Mouse (Mus musculus) kidney, postnatal 4 days (tissue): ENCODE measurements around the gene Cpne4.

ENCODE experiments used
- DNase-seq, 2 experiments: peaks; one replicate each; pipeline ENCODE4 v3.0.0; 2021; ENCODE audit warnings: mixed read lengths in 2 of 2

Cpne4 gene

DNA sequence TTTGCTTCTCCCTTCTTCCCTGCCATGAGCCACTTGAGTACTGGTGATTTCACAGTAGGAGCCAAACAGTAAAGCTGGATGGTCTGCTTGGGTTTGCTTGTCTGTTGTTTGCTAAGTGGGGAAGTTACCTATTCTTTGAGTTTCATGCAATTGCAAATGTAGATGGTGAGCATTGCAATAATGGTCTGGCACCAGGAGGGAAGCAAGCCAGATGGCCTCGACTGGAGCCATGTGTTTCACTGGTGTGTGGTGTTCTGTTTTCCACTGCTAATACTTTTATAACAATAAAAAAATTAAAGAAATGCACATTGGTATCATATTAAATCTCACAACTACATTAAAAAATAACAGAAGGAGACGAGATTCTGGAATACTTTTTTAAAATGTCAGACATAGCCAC is 502.6 kb downstream of the Cpne4 start:
- no peak for DNase-seq

DNA sequence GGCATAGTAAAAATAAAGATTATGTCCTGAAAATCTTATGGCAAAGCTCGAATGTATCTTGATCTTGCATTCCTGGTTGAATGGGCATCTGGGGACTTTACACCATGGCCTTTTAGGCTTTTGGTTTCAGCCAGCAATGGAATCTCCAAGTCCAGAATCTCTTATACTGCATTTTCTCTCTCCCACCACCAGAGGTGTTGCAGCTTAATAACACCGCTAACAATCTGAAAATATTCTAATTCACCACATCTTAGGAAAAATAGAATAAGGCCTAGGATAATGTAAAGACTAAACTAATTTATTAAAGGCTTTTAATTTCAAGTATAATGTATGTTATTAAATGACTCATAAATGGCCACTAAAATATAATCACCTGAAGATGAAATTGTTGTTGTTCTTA is 503.2 kb downstream of the Cpne4 start:
- no peak for DNase-seq

DNA sequence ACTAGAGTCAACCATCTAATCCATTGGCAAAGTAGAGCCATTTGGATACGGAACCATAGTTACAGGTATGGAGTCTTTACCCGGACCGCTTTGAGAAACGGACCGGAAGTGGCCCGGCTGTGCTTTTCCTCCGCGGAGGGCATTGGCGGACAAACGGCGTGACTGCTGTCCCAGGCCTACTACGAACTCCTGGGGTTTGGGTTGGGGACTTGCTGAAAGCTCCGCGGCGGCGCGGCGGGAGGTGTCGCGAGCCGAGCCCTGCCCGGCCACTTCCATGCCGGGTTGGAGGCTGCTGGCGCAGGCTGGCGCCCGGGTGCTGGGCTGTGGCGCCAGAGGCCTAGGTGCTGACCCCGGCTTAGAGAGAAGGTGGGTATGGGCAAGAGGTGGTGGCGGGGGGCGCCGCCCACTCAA is 506.1 kb downstream of the Cpne4 start, which contains the start of gene Mrpl3:
Mrpl3 (plus strand) TSS at position 93 of the 411 bp plus-strand sequence.
- peak; percentile 91 for DNase-seq

DNA sequence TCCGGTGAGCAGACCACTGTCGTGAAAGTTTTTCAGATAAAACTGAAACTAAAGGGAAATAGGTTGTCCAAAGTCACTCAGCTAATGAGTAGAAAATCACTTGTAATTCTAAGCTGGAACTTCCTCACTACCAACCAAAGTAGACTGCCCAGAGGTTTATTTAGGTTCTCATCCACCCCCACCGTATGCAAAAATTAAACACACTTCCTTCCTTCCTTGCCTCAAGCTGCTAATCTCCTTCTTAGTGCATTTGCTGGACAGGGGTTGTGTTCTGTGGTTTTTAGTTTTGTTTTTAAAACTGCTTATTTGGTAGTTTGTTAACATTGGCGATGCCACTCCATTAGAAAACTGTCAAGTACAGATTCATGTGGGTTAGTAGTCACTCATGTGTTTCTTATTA is 506.7 kb downstream of the Cpne4 start:
- no peak for DNase-seq

DNA sequence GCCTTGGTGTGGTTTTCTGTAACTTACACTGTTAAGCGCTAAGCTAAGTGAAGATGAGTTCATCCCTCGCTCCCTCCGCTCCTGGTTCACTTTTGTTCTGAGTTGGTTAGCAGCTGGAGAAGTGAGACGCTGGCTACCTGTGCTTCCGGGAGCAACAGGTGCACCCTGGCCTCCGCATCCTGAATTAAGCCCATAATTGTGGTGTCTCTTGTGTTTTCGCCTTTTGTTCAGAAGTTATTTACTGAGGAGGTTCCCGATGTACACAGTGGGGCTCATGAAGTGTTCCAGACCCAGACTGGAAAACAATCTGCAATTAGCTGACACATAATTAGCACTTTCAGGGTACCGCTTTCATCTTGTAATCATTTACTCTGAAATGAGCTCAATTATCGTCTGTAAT is 522.0 kb downstream of the Cpne4 start:
- DNase-seq = no peak

DNA sequence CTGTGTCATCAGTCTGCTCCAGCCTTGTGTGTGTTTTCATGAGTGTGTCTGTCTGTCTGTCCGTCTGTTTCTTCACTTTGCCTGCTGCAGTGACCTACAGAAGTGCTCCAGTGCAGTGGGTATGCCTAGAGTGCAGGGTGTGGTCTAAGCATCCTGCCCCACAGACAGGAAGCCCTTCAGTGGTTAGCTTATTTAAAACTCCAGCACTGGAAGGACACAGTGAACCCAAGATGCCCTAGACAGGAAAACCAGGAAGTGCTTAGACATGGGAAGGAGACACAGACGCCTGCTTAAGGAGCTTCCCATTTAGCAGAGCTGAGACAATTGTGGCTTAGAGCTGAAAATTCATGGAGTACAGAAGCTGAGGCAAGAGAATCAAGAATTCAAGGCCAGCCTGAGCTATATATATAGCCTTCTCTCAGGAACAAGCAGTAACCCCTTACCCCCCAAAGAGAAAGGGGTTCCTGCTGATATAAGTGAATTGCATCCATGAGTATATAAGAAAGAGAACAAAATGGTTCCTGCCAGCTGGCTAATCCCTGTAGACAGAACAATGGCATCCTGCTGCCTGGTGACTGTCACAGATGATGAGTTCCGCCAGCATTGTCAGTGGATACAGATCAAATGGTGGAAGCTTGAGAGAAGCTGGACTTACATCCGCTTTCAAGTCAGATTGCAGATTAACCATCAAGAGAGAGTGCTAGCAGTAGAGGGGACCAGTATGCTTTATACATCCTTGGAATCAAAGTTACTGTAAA is 526.1 kb downstream of the Cpne4 start:
- no peak for DNase-seq

DNA sequence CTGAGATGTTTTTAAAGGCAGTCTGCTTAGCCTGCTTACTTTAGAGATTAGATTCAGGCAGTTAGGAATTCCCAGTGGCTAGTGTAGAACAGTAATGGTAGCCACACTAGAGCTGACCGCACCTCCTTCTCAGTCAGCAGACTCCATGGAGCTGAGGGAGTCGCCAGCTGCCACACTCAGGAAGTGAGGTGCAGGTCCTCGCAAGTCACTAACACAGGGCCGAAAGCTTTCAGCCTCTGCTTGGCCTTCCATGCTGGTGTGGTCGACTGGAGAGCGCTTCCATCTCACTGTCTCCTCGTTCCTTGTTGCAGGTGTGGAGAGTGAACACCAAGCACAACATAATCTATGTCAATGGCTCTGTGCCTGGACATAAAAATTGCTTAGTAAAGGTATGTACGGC is 527.8 kb downstream of the Cpne4 start:
- DNase-seq = no peak

DNA sequence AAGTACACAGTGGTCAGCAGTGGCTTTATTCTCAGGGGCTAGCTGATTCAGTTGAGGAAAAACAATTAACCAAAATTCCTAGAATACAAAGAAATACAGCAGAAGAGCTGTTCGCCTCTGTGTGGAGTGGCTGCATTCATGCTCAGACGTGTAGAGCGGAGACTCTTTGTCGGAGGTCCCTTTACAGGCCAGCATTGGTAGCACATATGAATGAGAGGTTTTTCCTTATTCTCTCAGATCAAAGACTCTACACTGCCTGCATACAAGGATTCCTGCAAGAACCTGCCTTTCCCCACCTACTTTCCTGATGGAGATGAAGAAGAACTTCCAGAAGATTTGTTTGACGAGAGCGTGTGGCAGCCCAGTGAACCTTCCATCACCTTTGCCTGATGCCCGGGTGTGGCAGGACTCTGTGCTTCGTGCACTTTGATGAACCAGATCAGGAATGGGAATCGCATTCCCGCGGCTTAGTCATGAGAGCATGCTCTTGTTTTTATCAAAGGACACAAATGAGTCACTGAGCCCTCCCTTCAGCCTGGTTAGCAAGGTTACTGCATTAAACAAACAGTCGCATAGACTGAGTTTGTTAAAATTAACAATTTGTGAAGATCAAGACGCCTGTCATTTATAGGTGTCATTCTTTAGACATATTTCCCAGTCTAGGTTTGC is 529.8 kb downstream of the Cpne4 start:
- DNase-seq = no peak

DNA sequence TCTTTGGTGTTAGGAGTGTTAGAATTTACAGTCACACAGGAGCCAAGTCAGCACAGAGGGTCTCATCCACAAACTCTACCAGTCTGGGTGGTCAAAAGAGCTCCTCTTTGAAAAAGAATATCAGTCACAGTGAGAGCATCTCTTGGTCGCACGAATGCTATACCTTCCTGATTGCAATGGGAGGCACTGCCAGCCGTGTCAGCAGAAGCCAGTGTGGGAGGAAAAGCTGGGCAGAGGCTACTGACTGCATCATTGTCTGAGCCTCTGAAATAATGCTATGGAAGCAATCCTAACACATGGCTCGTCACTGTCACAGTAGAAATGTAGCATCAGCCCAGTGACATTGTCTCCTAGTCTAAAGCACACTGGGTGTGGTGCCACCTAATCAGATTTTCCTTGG is 531.4 kb downstream of the Cpne4 start:
- no peak for DNase-seq

DNA sequence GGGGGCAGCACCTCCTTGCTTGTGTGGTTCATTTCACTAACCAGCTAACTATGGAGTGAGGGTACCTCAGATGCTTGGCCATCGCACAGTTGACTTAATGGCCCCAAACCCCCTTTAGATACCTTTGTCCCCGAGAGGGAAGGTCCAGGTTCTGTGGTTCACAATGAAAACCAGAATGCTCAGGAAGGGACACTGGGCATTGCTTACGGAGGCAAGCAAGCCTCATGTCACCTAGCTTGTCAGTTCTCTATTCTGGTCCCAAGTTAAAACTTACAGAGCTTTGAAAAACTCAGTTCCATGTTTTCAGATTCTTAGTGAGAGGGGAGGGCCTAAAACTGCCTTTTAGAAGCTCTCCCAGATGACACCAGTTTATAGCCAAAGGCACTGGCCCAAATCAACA is 533.2 kb downstream of the Cpne4 start:
- DNase-seq = no peak
